Mouse (Mus musculus): ENCODE measurements at regions not wholly inside any gene's neighbourhood (a gene's known extent, or its start where the extent isn't known, plus 50 kb on each side); places are given as distances from the start of the nearest gene placed in this dataset.

GRCm38 (mm10) chr2:179000448-179001081 is 441.7 kb upstream of the Cdh4 start:
- DNase-seq, result no peak

- no peak for DNase-seq
These were observed 434.5 kb upstream of the Cdh4 start for GRCm38 (mm10) chr2:179007766-179008165.

GRCm38 (mm10) chr2:179013891-179014593 is 428.2 kb upstream of the Cdh4 start:
- no peak for DNase-seq

- DNase-seq, result no peak
These were observed 419.5 kb upstream of the Cdh4 start for GRCm38 (mm10) chr2:179022675-179023194.

GRCm38 (mm10) chr2:179024225-179024624 is 418.0 kb upstream of the Cdh4 start:
- no peak for DNase-seq

- DNase-seq, result no peak
These were observed 409.1 kb upstream of the Cdh4 start for GRCm38 (mm10) chr2:179033171-179033570.

- DNase-seq, result no peak
These were observed 406.8 kb upstream of the Cdh4 start for GRCm38 (mm10) chr2:179035446-179035845.

- DNase-seq, result no peak
These were observed 402.5 kb upstream of the Cdh4 start for GRCm38 (mm10) chr2:179039697-179040096.

GRCm38 (mm10) chr2:179043671-179044070 is 398.6 kb upstream of the Cdh4 start:
- DNase-seq, result no peak

GRCm38 (mm10) chr2:179045361-179045760 is 396.9 kb upstream of the Cdh4 start:
- no peak for DNase-seq

GRCm38 (mm10) chr2:179054441-179054840 is 387.8 kb upstream of the Cdh4 start:
- DNase-seq, result no peak

GRCm38 (mm10) chr2:179064616-179065015 is 377.6 kb upstream of the Cdh4 start:
- no peak for DNase-seq

- no peak for DNase-seq
These were observed 372.7 kb upstream of the Cdh4 start for GRCm38 (mm10) chr2:179069520-179069919.

- peak in 1 of 2 experiments; percentile 3 for DNase-seq
These were observed 371.9 kb upstream of the Cdh4 start for GRCm38 (mm10) chr2:179070346-179070745.

GRCm38 (mm10) chr2:179080462-179081274 is 361.6 kb upstream of the Cdh4 start:
- no peak for DNase-seq

GRCm38 (mm10) chr2:179086915-179087314 is 355.3 kb upstream of the Cdh4 start:
- DNase-seq, result no peak

GRCm38 (mm10) chr2:179091480-179091879 is 350.8 kb upstream of the Cdh4 start:
- no peak for DNase-seq

- no peak for DNase-seq
These were observed 348.2 kb upstream of the Cdh4 start for GRCm38 (mm10) chr2:179093996-179094395.

GRCm38 (mm10) chr2:179095981-179096380 is 346.2 kb upstream of the Cdh4 start:
- DNase-seq, result no peak

- no peak for DNase-seq
These were observed 345.4 kb upstream of the Cdh4 start for GRCm38 (mm10) chr2:179096861-179097260.

GRCm38 (mm10) chr2:179099783-179100182 is 342.4 kb upstream of the Cdh4 start:
- DNase-seq, result no peak

- DNase-seq, result no peak
These were observed 339.1 kb upstream of the Cdh4 start for GRCm38 (mm10) chr2:179103114-179103513.

GRCm38 (mm10) chr2:179112951-179113350 is 329.3 kb upstream of the Cdh4 start:
- no peak for DNase-seq

All from adrenal gland, postnatal 36 days (tissue).